Mouse (Mus musculus): Measurements from ENCODE around the gene Fam193b. TPM values are rescaled to one million over a fixed set of nuclear protein-coding genes. Genes with fewer than 3 reads are reported as not detected.
A peak's percentile ranks its signal among the peaks of the same experiment; 100 is the strongest.
"Not testable (repeated sequence)": the region's sequence is repeated elsewhere in the genome, so short reads cannot be mapped to it uniquely, and the experiment has no call there.

Gene Fam193b
- total RNA-seq (2021): 10 to 100 TPM; 65.8 to 67.6 TPM

- peak; percentile 90 to 96 for DNase-seq (ENCODE audit: extremely low spot score in 1 of 2, low spot score in 2 of 2)
- intact Hi-C loops (cut with DNase I): no loop called here
Measured at GRCm38 (mm10) chr13:55571027-55571751, at the start of gene Fam193b. TSS of gene Fam193b (minus strand) at chr13:55571120.

GRCm38 (mm10) chr13:55620275-55620674 is 49.4 kb upstream of the Fam193b start:
- intact Hi-C loops (cut with DNase I): no loop called here
- no peak for DNase-seq (ENCODE audit: extremely low spot score in 1 of 2, low spot score in 2 of 2)

- intact Hi-C loops (cut with DNase I): no loop called here
- DNase-seq (ENCODE audit: extremely low spot score in 1 of 2, low spot score in 2 of 2): no peak
Measured at GRCm38 (mm10) chr13:55619328-55619727, 48.4 kb upstream of the Fam193b start.

- intact Hi-C loops (cut with DNase I): no loop called here
- DNase-seq (ENCODE audit: extremely low spot score in 1 of 2, low spot score in 2 of 2): no peak
Measured at GRCm38 (mm10) chr13:55613471-55613870, 42.6 kb upstream of the Fam193b start.

GRCm38 (mm10) chr13:55611996-55612395 is 41.1 kb upstream of the Fam193b start:
- intact Hi-C loops (cut with DNase I): no loop called here
- DNase-seq (ENCODE audit: extremely low spot score in 1 of 2, low spot score in 2 of 2): no peak

GRCm38 (mm10) chr13:55607624-55608006 is 36.7 kb upstream of the Fam193b start:
- no peak for DNase-seq (ENCODE audit: extremely low spot score in 1 of 2, low spot score in 2 of 2)
- intact Hi-C loops (cut with DNase I): no loop called here

GRCm38 (mm10) chr13:55606899-55607623 is 36.1 kb upstream of the Fam193b start:
- intact Hi-C loops (cut with DNase I): no loop called here
- peak in 1 of 2 experiments; percentile 36 for DNase-seq (ENCODE audit: extremely low spot score in 1 of 2, low spot score in 2 of 2)

- intact Hi-C loops (cut with DNase I): no loop called here
- no peak for DNase-seq (ENCODE audit: extremely low spot score in 1 of 2, low spot score in 2 of 2)
Measured at GRCm38 (mm10) chr13:55604606-55605005, 33.7 kb upstream of the Fam193b start.

GRCm38 (mm10) chr13:55601611-55602010 is 30.7 kb upstream of the Fam193b start:
- DNase-seq (ENCODE audit: extremely low spot score in 1 of 2, low spot score in 2 of 2): peak; percentile 77 to 84
- intact Hi-C loops (cut with DNase I): loop anchor here (2.0 kb wide), 1 partner anchor 39 kb away; no protein-coding TSS in a partner anchor

- intact Hi-C loops (cut with DNase I): loop anchor here (2.0 kb wide), 1 partner anchor 40 kb away; no protein-coding TSS in a partner anchor
- no peak for DNase-seq (ENCODE audit: extremely low spot score in 1 of 2, low spot score in 2 of 2)
Measured at GRCm38 (mm10) chr13:55600657-55601056, 29.7 kb upstream of the Fam193b start.

- DNase-seq (ENCODE audit: extremely low spot score in 1 of 2, low spot score in 2 of 2): peak; percentile 68 to 92
- intact Hi-C loops (cut with DNase I): loop anchor here (2.0 kb wide), 1 partner anchor 41 kb away; no protein-coding TSS in a partner anchor
Measured at GRCm38 (mm10) chr13:55599566-55600540, 28.9 kb upstream of the Fam193b start, which contains the start of gene B4galt7. TSS of gene B4galt7 (plus strand) at chr13:55599896.

- intact Hi-C loops (cut with DNase I): no loop called here
- no peak for DNase-seq (ENCODE audit: extremely low spot score in 1 of 2, low spot score in 2 of 2)
Measured at GRCm38 (mm10) chr13:55596802-55597201, 25.9 kb upstream of the Fam193b start.

GRCm38 (mm10) chr13:55595375-55595774 is 24.5 kb upstream of the Fam193b start:
- DNase-seq (ENCODE audit: extremely low spot score in 1 of 2, low spot score in 2 of 2): peak in 1 of 2 experiments; percentile 57
- intact Hi-C loops (cut with DNase I): no loop called here

- no peak for DNase-seq (ENCODE audit: extremely low spot score in 1 of 2, low spot score in 2 of 2)
- intact Hi-C loops (cut with DNase I): no loop called here
Measured at GRCm38 (mm10) chr13:55593254-55593747, 22.4 kb upstream of the Fam193b start.

- intact Hi-C loops (cut with DNase I): no loop called here
- peak; percentile 95 to 98 for DNase-seq (ENCODE audit: extremely low spot score in 1 of 2, low spot score in 2 of 2)
Measured at GRCm38 (mm10) chr13:55592512-55593253, 21.8 kb upstream of the Fam193b start.

- DNase-seq (ENCODE audit: extremely low spot score in 1 of 2, low spot score in 2 of 2): no peak
Measured at GRCm38 (mm10) chr13:55591961-55592490, 21.1 kb upstream of the Fam193b start.

GRCm38 (mm10) chr13:55578086-55578485 is 7.2 kb upstream of the Fam193b start:
- DNase-seq (ENCODE audit: extremely low spot score in 1 of 2, low spot score in 2 of 2): no peak
- intact Hi-C loops (cut with DNase I): no loop called here

More at GRCm38 (mm10) chr13:55591961-55592490, 21.1 kb upstream of the Fam193b start:
- intact Hi-C loops (cut with DNase I): no loop called here

- DNase-seq (ENCODE audit: extremely low spot score in 1 of 2, low spot score in 2 of 2); intact Hi-C loops (cut with DNase I): not testable (repeated sequence)
Measured at GRCm38 (mm10) chr13:55576872-55577271, 6.0 kb upstream of the Fam193b start.
